Mouse (Mus musculus) gonadal fat pad, adult 2 months (tissue): Measurements from ENCODE around the gene Fam3c. TPM values are rescaled to one million over a fixed set of nuclear protein-coding genes. Genes with fewer than 3 reads are reported as not detected.

ENCODE experiments used
- DNase-seq: peaks from one replicate; pipeline ENCODE4 v3.0.0-alpha.2; 2012; ENCODE audit warnings: low read depth
- polyA plus RNA-seq: library from polyadenylated mRNA; depleted of rRNA; stranded (reverse); fragments of >200 nt; gene quantifications from 2 replicates; pipeline ENCODE4 v1.2.3, GENCODE M21; 2012

Fam3c gene
- polyA plus RNA-seq, 1 experiment, result 14.7 TPM

DNA sequence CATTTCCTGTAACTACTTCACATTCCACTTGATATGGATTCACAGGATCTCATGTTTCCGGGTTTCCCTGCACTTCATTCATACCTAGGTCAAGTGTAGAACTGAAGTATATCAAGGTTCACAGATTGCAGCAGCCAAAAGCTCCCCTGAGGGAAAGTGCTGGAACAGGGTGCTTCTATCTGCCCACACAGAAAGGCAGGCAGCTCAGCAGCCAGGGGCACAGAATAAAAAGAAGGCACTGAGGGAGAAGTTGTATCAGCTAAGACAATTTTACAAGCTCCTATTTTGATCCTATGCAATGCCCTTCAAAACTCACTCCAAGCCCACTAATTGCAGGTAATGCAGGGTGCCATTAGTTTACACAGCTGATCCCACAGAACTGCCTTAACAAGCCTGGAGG, 2.0 kb downstream of the Fam3c start:
- peak; percentile 66 for DNase-seq

DNA sequence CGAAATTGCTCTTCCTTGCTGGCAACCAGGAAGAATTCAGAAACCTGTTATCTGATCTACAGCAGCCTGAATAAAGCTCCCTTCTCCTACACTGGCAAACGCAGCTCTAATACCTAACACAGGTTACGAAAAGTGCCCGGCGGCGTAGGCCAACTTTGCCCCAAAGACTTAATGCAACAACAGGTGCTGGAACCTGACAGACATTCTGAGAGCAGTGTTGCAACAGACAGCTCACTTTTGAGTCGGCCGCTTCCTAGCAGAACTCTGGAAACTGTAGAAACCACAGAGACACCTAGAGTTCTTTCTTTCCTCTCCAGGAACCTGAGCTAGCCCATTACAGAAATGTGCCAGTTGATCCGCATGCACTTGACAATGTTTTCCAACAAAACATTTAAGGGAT, 4.5 kb downstream of the Fam3c start:
- DNase-seq, result peak; percentile 97

GRCm38 (mm10) chr6:22350239-22350571, 5.8 kb downstream of the Fam3c start:
- no peak for DNase-seq

GRCm38 (mm10) chr6:22349531-22350238, 6.4 kb downstream of the Fam3c start:
- DNase-seq, result no peak

GRCm38 (mm10) chr6:22348975-22349374, 7.1 kb downstream of the Fam3c start:
- no peak for DNase-seq

- DNase-seq, result no peak
Measured at GRCm38 (mm10) chr6:22348130-22348529, 7.9 kb downstream of the Fam3c start.

DNA sequence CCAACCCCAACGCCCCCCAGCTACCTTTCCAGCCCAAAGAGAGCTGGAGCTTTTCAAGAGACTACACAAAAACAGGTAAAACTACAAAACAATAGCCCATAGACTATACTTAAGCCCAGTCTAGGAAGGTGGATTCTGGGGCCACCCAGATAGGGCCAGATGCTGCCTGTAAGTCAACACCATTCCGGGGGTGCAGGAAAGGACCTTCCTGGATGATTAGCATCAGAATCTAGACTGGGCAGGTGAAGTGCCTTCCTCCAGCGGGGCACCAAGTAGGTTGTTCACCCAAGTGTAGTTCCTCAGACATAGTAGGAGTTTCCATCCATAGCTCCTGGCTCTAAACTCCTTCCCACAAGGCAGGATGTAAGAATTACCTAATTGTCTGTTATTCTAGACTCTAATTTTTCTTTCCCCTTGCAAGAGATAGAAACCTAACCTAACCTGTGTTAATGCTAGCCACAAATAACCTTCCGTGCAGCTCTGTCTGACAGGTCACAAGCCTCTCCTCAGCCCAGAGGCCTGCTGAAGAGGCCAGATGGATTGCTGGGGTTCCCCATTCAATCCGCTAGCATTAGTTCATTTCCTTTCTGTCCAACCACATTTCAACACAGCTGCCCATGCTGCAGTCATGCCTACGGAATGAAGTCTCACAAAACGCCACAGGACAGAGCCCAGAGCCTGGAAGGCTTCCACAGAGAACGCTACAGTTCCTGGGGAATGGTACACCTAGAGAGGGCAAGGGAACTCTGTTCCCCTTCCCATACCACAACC, 8.7 kb downstream of the Fam3c start:
- no peak for DNase-seq

- DNase-seq, result no peak
Measured at GRCm38 (mm10) chr6:22344443-22344842, 11.6 kb downstream of the Fam3c start.

DNA sequence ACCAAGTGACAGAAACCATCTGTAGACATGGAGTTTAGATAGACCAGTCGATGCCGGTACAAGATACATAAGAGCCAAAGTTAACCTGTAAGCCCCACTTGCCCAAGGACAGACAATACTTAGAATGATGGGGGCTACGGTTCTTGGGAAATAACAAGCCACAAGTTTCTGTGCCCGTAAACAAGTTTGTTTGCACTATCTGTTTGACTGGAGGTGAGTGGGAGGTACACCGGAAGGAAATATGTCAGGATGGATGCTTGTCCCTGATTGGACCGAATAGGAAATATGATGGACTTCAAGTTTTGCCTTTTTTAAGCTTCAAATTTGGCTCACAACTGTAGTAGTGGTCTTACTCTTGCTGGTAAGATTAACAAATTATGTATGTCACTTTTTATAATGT, 12.3 kb downstream of the Fam3c start:
- DNase-seq, result no peak

GRCm38 (mm10) chr6:22343292-22343691, 12.8 kb downstream of the Fam3c start:
- no peak for DNase-seq

DNA sequence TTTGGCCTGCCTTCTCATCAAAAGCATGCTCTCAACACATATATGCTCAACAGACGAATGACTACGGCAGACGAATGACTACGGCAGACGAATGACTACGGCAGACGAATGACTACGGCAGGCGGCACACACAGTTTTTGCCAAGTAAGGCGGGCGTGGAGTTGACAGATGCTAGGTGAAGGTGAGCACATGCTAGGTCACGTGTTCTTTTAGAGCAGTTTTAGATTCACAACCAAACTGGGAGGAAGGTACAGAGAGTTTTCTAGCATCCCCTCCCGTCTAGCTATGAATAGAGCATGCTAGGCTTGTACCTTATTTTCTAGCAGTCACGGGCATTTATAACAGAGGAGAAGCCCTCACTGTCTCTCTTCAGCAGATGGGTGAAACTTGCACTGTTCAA, 15.3 kb downstream of the Fam3c start:
- no peak for DNase-seq

DNA sequence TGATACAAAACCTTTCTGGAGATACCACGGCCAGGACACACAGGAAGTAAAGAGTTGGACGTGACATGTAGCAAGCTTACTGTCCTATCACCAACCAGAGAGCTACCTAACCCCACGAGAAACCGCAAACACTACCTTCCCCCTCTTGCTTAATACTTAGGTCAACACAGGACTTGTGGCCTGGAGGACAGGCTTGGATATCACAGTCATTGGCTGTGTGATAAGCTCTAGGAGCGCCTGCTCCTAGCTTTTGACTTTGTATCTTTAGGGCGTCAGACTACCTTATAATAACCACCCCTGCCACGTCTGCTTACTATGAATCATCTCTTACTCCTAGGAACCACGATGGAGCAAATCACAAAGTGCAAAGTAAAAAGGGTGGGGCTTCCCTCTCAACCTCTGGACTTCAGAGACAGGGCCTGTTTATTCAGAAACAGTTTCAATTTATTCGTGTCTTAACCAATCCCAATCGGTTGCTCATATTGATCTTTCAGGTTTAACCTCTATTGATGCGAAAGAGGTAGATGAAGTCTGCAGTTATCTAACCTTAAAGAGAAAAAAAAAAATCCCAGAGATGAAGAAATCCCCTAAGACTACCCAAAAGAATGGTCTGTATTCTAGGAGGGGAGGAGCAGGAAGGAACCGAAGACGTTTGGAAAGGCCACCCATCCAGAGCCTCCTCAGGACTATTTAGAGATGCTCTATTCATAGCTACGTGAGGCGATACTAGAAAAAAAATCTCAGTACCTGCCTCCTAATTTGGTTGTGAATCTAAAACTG, 16.1 kb downstream of the Fam3c start:
- no peak for DNase-seq

DNA sequence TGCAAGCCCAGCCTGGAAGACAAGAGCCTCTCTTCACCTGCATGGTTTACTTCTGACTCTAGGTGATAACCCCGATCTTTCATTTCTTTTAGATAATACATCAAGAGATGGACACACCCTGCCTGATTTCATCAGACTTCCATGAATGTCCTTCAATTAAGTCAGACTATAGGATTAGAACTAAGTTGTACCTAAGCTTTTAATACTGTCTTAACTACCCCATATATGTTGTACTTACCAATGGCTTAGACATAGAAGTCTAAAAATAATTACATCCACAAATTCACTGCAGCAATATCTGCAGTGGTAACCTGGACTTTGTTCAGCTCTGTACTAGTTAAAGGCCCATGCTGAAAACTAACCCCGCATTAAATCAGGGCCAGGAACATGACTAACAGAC, 23.5 kb downstream of the Fam3c start:
- no peak for DNase-seq

GRCm38 (mm10) chr6:22330169-22330960, 25.7 kb downstream of the Fam3c start:
- DNase-seq, result no peak

- DNase-seq, result no peak
Measured at GRCm38 (mm10) chr6:22327931-22328330, 28.1 kb downstream of the Fam3c start.

- no peak for DNase-seq
Measured at GRCm38 (mm10) chr6:22327091-22327490, 29.0 kb downstream of the Fam3c start.

- DNase-seq, result no peak
Measured at GRCm38 (mm10) chr6:22326289-22326688, 29.8 kb downstream of the Fam3c start.

- DNase-seq, result no peak
Measured at GRCm38 (mm10) chr6:22325364-22326072, 30.5 kb downstream of the Fam3c start.

- no peak for DNase-seq
Measured at GRCm38 (mm10) chr6:22298059-22298458, 58.0 kb downstream of the Fam3c start.

DNA sequence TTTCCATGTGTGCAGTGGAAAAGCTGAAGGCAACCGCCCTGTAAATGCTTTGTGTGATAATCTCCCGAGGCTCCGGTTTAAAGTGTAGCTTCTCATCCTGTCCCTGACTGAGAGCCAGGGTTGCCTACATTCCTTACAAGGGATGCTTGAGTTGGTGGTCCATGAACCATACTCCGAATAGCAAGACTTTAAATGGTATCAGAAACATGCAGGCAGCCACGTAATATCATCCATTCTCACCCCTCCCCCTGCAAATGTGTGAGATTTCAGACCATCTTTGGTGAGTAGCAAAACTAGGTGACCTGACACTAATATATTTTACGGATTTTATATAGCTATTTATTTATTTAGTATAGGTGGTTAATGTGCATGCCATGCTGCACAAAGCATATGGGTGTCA, 59.0 kb downstream of the Fam3c start:
- DNase-seq, result no peak

GRCm38 (mm10) chr6:22293922-22294321, 62.1 kb downstream of the Fam3c start:
- DNase-seq, result no peak
